Mouse (Mus musculus): ENCODE data around the gene Myrf. TPM values are rescaled to one million over a fixed set of nuclear protein-coding genes. Genes with fewer than 3 reads are reported as not detected.

The Myrf gene
- 0.15 TPM for polyA plus RNA-seq (2017; shearing (Covaris generic))

DNA sequence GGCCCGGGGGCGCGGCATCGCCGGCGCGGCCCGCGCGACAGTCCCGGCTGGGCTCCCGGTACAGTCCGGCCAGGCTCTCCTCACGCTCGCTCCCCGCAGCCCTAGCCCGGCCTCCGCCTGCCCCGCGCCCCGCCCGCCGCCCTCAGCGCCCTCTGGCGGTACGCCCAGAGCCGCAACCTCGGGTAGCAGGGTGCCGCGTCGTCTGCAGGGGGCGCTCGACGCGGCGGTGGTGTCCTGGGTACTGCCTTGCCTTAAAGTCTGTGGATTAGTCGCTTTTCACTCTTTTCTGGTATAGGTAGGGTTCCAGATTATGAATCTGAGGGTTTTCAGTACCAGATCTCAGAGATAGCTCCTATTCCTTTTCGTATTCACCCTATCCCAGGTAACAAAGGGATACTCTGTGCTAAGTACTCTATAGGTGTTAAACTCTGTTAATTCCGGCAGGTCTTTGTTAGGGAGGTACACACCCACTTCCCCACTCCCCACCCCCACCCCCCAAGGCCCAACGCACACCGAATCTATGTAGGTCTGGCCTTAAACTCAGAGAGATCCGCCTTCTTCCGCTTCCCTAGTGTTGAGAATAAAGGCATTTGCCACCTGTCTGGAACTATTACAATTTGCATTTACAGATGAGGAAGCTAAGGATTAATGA, at the start of gene Myrf:
Gene Myrf (minus strand): TSS at position 95 of the 652 bp plus-strand sequence.

DNA sequence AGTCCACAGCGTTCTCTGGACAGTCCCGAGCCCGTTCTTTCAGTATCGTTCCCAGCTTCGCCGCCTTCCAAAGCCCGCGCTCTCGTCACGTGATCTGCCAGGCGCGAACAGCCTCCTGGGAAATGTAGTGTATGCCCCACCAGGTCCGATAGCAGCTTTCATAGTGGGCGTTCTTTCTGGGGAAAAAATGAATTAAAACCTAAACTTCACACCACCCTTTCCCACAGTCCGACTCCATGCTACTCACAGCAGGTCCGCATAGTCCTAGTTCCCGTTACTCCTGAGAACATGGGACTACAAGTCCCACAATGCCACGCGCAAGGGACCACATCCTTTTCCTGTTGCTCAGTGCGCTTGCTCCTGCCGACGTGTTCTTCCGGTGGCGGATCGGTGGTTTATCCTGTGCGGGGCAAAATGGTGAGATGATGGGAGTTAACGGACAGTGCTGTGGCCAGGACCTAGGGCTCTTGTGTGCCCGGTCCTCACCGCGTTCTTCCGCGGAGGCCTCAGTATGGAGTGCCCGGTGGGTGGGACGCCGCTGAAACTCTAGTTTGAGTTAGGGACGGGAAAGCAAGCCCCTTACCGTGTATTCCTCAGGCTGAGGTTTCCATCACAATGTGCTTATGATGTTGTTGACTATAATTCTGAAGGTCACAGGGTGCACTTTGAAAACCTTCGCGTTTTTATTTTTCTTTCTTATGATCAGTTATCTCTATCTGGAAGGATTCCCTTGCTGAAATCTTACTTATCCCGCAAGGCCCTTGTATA, 36.5 kb downstream of the Myrf start, which contains the start of the genes Tmem258 and Fen1:
Gene Tmem258 (plus strand): TSS at position 167 of the 768 bp plus-strand sequence.
Gene Fen1 (minus strand): TSS at position 322 of the 768 bp plus-strand sequence.

DNA sequence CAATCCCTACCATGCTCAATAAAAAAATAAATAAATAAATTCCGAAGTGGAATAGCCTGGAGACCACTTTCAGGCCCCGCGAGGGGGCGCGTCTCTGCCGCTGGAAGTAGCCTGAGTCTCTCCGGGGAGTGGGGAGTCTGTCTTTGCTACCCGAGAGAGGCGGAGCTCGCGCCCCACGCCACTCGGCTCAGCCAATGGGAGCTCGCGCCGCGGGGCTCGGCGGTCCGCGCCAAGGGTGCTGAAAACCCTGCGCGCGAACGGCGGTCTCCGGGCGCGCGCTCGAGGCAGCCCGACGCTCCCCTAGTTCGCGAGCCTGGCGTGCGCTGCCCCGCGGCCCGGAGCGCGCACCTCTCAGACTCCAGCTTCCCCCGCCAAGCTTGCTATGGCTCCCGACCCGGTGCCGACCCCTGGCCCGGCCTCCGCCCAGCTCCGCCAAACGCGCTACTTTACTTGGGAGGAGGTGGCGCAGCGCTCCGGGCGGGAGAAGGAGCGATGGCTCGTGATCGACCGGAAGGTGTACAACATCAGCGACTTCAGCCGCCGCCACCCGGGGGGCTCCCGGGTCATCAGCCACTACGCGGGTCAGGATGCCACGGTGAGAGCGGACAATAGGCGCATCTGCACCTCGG, 57.8 kb downstream of the Myrf start, which contains the start of gene Fads1:
Gene Fads1 (plus strand): TSS at position 219 of the 629 bp plus-strand sequence.

Other genes with a start within 250 kb of the Myrf start
- gene Best1, start 239.1 kb downstream of the Myrf start, polyA plus RNA-seq (2017; shearing (Covaris generic)) = 0.55 TPM
- gene Rab3il1, start 239.1 kb downstream of the Myrf start, polyA plus RNA-seq (2017; shearing (Covaris generic)) = not detected
- gene Fads3, start 199.2 kb downstream of the Myrf start, polyA plus RNA-seq (2017; shearing (Covaris generic)) = 0.33 TPM
- gene Fads2, start 139.0 kb downstream of the Myrf start, polyA plus RNA-seq (2017; shearing (Covaris generic)) = 0.34 TPM
- 7.1 TPM for gene Fads1, start 57.9 kb downstream of the Myrf start, polyA plus RNA-seq (2017; shearing (Covaris generic))
- gene Tmem258, start 36.7 kb downstream of the Myrf start, polyA plus RNA-seq (2017; shearing (Covaris generic)) = 204 TPM
- 20.3 TPM for gene Fen1, start 36.6 kb downstream of the Myrf start, polyA plus RNA-seq (2017; shearing (Covaris generic))
- not detected for gene Dagla, start 64.1 kb upstream of the Myrf start, polyA plus RNA-seq (2017; shearing (Covaris generic))
- 0.83 TPM for gene Syt7, start 148.3 kb upstream of the Myrf start, polyA plus RNA-seq (2017; shearing (Covaris generic))
- gene Lrrc10b, start 216.7 kb upstream of the Myrf start, polyA plus RNA-seq (2017; shearing (Covaris generic)) = not detected
- 0.38 TPM for gene Ppp1r32, start 242.2 kb upstream of the Myrf start, polyA plus RNA-seq (2017; shearing (Covaris generic))